Comparison of ENCODE assay signal across 22 mouse cellular contexts in the genomic region with DNA sequence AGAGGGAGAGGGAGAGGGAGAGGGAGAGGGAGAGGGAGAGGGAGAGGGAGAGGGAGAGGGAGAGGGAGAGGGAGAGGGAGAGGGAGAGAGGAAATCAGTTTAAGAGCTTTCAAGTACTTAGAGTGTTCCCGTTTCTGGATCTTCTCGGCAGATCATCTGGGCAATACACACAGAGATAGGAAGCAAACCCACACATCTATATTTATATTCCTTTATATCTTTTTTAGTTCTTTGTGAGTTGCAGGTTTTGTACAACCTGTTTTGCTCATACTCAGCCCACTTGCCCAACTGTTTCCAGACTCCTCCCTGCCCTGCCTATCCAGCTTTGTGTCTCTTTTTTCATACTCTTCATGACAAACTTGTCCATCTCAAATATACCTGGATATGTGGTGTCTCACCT.
"Had no signal": no experiment of that assay in that cellular context is flagged by ENCODE, and none has a peak within 500 bp of the region (broad histone marks: within the 10 kb centered on the region; RNA-seq: fewer than 3 reads in every experiment).

No protein-coding gene starts in this region.

- ATAC-seq: hindbrain, embryonic 16.5 days; hindbrain, postnatal 0 days; inflammation-experienced regulatory T-cells, adult 6 months; intestine, embryonic 15.5 days; intestine, embryonic 16.5 days; intestine, postnatal 0 days had no signal

- DNase-seq: heart, postnatal 10 days; heart, postnatal 14 days; heart, postnatal 36 days; heart, postnatal 4 days; kidney, adult 11 months; kidney, adult 18-20 months; kidney, adult 2 months; kidney, adult 8-10 months; kidney, adult 9 months; kidney, postnatal 10 days; kidney, postnatal 14 days; kidney, postnatal 25 days; kidney, postnatal 36 days; kidney, postnatal 4 days; layer of hippocampus, adult 9-11 months; layer of hippocampus, postnatal 36 days had no signal
